Mouse (Mus musculus) C2C12 (cell line): ENCODE results near the gene Dnmt3l.

Experiments used
- CEBPB ChIP-seq: IDR thresholded peaks from one replicate; pipeline ENCODE4 v1.6.1; 2011; ENCODE audit warnings: low read depth, mild to moderate bottlenecking, control low read depth, moderate library complexity
- CTCF ChIP-seq: IDR thresholded peaks from one replicate; pipeline ENCODE4 v1.5.1; 2011; ENCODE audit not compliant: control insufficient read depth, insufficient read depth, insufficient read length
- MAX ChIP-seq: IDR thresholded peaks from one replicate; pipeline ENCODE4 v1.6.1; 2011; ENCODE audit warnings: mild to moderate bottlenecking, control low read depth
- MYOD1 ChIP-seq: IDR thresholded peaks from one replicate; pipeline ENCODE4 v1.6.1; 2011; ENCODE audit warnings: low read depth; ENCODE audit not compliant: control insufficient read depth, insufficient read length
- MYOG ChIP-seq: IDR thresholded peaks from one replicate; pipeline ENCODE4 v1.6.1; 2011; ENCODE audit not compliant: control insufficient read depth, insufficient read length; ENCODE audit errors: extremely low read depth
- USF1 ChIP-seq: IDR thresholded peaks from one replicate; pipeline ENCODE4 v1.6.1; 2011; ENCODE audit warnings: low read depth, mild to moderate bottlenecking, control low read depth, moderate library complexity

DNA sequence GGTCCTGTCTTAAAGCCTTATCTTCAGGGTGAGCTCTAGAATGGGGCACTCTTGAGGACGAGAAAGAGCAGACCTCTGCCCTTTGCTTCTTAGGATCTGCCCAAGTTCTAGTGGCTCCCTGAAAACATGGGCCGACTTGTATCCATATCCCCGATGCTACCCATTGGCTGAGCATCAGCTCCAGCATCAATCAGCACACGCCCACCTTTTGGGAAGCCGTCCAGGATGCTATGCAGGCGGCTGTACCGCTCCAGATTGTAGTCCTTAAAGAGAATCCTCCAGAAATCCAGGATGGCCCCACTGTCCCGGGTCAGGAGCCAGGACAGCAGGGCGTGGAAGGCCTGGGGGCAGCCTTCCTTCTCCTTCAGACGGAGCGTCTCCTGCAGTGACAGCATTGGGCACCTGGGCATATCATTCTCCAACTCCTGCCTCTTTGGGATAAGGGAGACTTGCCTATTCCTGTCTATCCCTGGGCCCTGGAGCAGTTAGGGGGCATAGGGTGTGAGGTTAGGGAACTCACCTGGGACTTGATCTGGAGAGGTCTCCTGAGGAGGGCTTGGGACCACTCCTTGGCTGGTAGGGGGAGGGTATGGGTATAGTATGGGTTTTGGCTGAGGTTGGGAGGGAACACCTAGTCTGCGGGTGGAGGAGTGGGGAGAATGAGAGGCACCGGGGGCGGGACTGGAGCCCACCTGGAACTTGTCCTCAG is 1.1 kb downstream of the Dnmt3l start:
- TF ChIP-seq CTCF (no peak), MYOD1 (no peak), MAX (no peak), USF1 (no peak), CEBPB (no peak), MYOG (no peak)
